Mouse (Mus musculus) liver, adult 2 months (tissue): ENCODE data around the gene Bmpr1a. TPM values are rescaled to one million over a fixed set of nuclear protein-coding genes. Genes with fewer than 3 reads are reported as not detected.

ENCODE experiments used
- DNase-seq: peaks from one replicate; pipeline ENCODE4 v3.0.0-alpha.2; 2011; ENCODE audit warnings: low read depth, low spot score; ENCODE audit errors: extremely low read depth
- H3K27ac ChIP-seq: fragments of 200-500 bp; replicated peaks from 2 replicates; pipeline ENCODE4 v1.5.1; 2012; ENCODE audit warnings: low read depth, mild to moderate bottlenecking, control low read depth, inconsistent platforms, low read length; ENCODE audit not compliant: insufficient read depth
- H3K27me3 ChIP-seq: fragments of 200-500 bp; 2 replicates; pipeline ENCODE4 v1.6.1; 2012; ENCODE audit warnings: mild to moderate bottlenecking, moderate library complexity, low read length, inconsistent platforms; ENCODE audit not compliant: control insufficient read depth, insufficient read depth
- H3K36me3 ChIP-seq: fragments of 200-500 bp; 2 replicates; pipeline ENCODE4 v1.6.1; 2012; ENCODE audit warnings: low read length, inconsistent platforms; ENCODE audit not compliant: control insufficient read depth, insufficient read depth
- H3K4me1 ChIP-seq: fragments of 200-500 bp; 2 replicates; pipeline ENCODE4 v1.6.1; 2011; ENCODE audit warnings: low read length; ENCODE audit not compliant: control insufficient read depth, insufficient read depth
- H3K4me3 ChIP-seq: fragments of 200-500 bp; 2 replicates; pipeline ENCODE4 v1.5.1; 2011; ENCODE audit warnings: low read depth, mild to moderate bottlenecking, control low read depth, low read length, moderate library complexity; ENCODE audit not compliant: insufficient read depth
- H3K79me2 ChIP-seq: fragments of 200-500 bp; 2 replicates; pipeline ENCODE4 v1.6.1; 2012; ENCODE audit warnings: inconsistent platforms, mild to moderate bottlenecking, low read length, moderate library complexity; ENCODE audit not compliant: control insufficient read depth, insufficient read depth
- H3K9ac ChIP-seq: fragments of 200-500 bp; 2 replicates; pipeline ENCODE4 v1.6.1; 2012; ENCODE audit warnings: low read depth, mild to moderate bottlenecking, control low read depth, inconsistent platforms, low read length
- CTCF ChIP-seq: fragments of 200-500 bp; IDR thresholded peaks from 2 replicates; pipeline ENCODE4 v1.5.1; 2011; ENCODE audit warnings: low read depth, low read length, control low read depth
- POLR2A ChIP-seq: fragments of 200-500 bp; IDR thresholded peaks from 2 replicates; pipeline ENCODE4 v1.6.1; 2011; ENCODE audit warnings: low read length, control low read depth; ENCODE audit not compliant: insufficient read depth; ENCODE audit errors: extremely low read depth
- WGBS: fragments of 180-500 bp; shearing (Covaris S2); methylation state at CpG from one replicate; pipeline ENCODE4 v1.1.7; 2018; 5-methylcytosine and 5-hydroxymethylcytosine counted together
- polyA plus RNA-seq: library from polyadenylated mRNA; depleted of rRNA; stranded (reverse); fragments of >200 nt; gene quantifications from 2 replicates; pipeline ENCODE4 v1.2.3, GENCODE M21; 2012
- total RNA-seq: library from RNA; depleted of rRNA; stranded (reverse); fragments of >200 nt; gene quantifications from 2 replicates; pipeline ENCODE4 v1.2.3, GENCODE M21; 2014

The Bmpr1a gene
- total and polyA plus RNA-seq, 2 experiments, result 4.5 to 20.4 TPM

- Histone ChIP-seq H3K27ac (no peak overlapping the region), H3K4me3 (no peak overlapping the region), H3K36me3 (peaks cover 5% of the 10 kb centered on the region; the same call in 1 of the 2 replicates), H3K9ac (no peak overlapping the region), H3K4me1 (no peaks in the 10 kb centered on the region), H3K27me3 (no peaks in the 10 kb centered on the region), H3K79me2 (peaks cover 6% of the 10 kb centered on the region)
- DNase-seq, result no peak
- 81% methylated on average over 3 of the region's 3 CpGs for WGBS
- TF ChIP-seq CTCF, result no peak
- no peak for TF ChIP-seq POLR2A
Observed at GRCm38 (mm10) chr14:34454282-34454681, 48.9 kb downstream of the Bmpr1a start.

GRCm38 (mm10) chr14:34453648-34454047 is 49.5 kb downstream of the Bmpr1a start:
- no peak overlapping the region for H3K4me3 ChIP-seq
- no peaks in the 10 kb centered on the region for H3K4me1 ChIP-seq
- peaks cover 4% of the 10 kb centered on the region; the same call in 1 of the 2 replicates for H3K36me3 ChIP-seq
- no peaks in the 10 kb centered on the region for H3K27me3 ChIP-seq
- TF ChIP-seq CTCF, result no peak
- TF ChIP-seq POLR2A, result no peak
- 72% methylated on average over 6 of the region's 6 CpGs for WGBS
- H3K9ac ChIP-seq, result no peak overlapping the region
- DNase-seq, result no peak
- no peak overlapping the region for H3K27ac ChIP-seq
- peaks cover 6% of the 10 kb centered on the region for H3K79me2 ChIP-seq

- Histone ChIP-seq H3K4me1 (no peaks in the 10 kb centered on the region), H3K79me2 (peaks cover 3% of the 10 kb centered on the region), H3K9ac (no peak overlapping the region), H3K4me3 (no peak overlapping the region), H3K27ac (no peak overlapping the region), H3K27me3 (no peaks in the 10 kb centered on the region), H3K36me3 (peaks cover 4% of the 10 kb centered on the region; the same call in 1 of the 2 replicates)
- TF ChIP-seq POLR2A, result no peak
- no peak for TF ChIP-seq CTCF
- no peak for DNase-seq
Observed at GRCm38 (mm10) chr14:34451872-34452271, 51.3 kb downstream of the Bmpr1a start.

- no peaks in the 10 kb centered on the region for H3K27me3 ChIP-seq
- H3K27ac ChIP-seq, result no peak overlapping the region
- H3K36me3 ChIP-seq, result peaks cover 6% of the 10 kb centered on the region; the same call in 1 of the 2 replicates
- no peaks in the 10 kb centered on the region for H3K4me1 ChIP-seq
- no peak overlapping the region for H3K9ac ChIP-seq
- TF ChIP-seq CTCF, result no peak
- TF ChIP-seq POLR2A, result no peak
- no peak overlapping the region for H3K4me3 ChIP-seq
- H3K79me2 ChIP-seq, result no peaks in the 10 kb centered on the region; the same call in 1 of the 2 replicates
- WGBS, result 94% methylated on average over 5 of the region's 5 CpGs
- DNase-seq, result no peak
Observed at GRCm38 (mm10) chr14:34450451-34450850, 52.7 kb downstream of the Bmpr1a start.

- no peaks in the 10 kb centered on the region for H3K4me1 ChIP-seq
- no peaks in the 10 kb centered on the region for H3K27me3 ChIP-seq
- no peak for TF ChIP-seq CTCF
- no peak for TF ChIP-seq POLR2A
- H3K27ac ChIP-seq, result no peak overlapping the region
- H3K9ac ChIP-seq, result no peak overlapping the region
- 67% methylated on average over 9 of the region's 9 CpGs for WGBS
- no peak for DNase-seq
- no peak overlapping the region for H3K4me3 ChIP-seq
- H3K36me3 ChIP-seq, result peaks cover 8% of the 10 kb centered on the region
- H3K79me2 ChIP-seq, result no peaks in the 10 kb centered on the region; the same call in 1 of the 2 replicates
Observed at GRCm38 (mm10) chr14:34449807-34450206, 53.3 kb downstream of the Bmpr1a start.

- H3K4me1 ChIP-seq, result no peaks in the 10 kb centered on the region
- no peak overlapping the region for H3K9ac ChIP-seq
- H3K27ac ChIP-seq, result no peak overlapping the region
- H3K79me2 ChIP-seq, result no peaks in the 10 kb centered on the region; the same call in 1 of the 2 replicates
- H3K36me3 ChIP-seq, result peaks cover 10% of the 10 kb centered on the region
- H3K4me3 ChIP-seq, result no peak overlapping the region
- TF ChIP-seq CTCF (no peak), POLR2A (no peak)
- DNase-seq, result no peak
- no peaks in the 10 kb centered on the region for H3K27me3 ChIP-seq
Observed at GRCm38 (mm10) chr14:34448398-34448797, 54.7 kb downstream of the Bmpr1a start.
